ENCODE assay signal across 8 mouse cellular contexts in the genomic region with DNA sequence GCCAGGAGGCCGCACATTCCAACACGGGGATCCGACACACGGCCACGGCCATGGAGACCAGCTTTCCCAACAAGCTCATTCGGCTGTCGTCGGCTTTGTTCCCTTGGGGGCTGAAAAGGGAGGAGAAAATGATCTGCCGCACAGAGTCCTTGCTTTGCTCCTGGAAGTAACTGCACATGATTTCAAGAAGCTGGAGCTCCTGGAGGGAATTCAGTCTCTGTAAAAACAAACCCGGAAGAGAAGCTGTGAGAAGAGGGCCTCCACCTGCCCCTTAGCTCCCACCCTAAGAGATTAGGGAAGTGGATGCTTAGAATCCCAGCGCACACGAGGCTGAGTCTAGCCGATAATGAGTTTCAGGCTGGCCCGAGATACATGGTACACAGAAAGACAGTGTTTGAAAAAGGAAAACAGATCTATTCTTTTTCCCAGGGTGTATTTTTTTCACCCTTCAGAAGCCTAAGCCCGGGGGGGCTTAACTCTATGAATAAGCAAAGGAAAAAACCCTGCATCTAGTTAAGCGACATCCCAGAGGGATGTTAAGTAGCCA. TPM values are rescaled to one million over a fixed set of nuclear protein-coding genes. Genes with fewer than 3 reads are reported as not detected.
DNase-seq lines count a peak whose midpoint lies in the region; ATAC-seq and TF ChIP-seq lines count a peak whose summit lies in the region.

No protein-coding gene starts in this region.

- TF ChIP-seq POLR2A in cortical plate, adult 2 months (IDR thresholded peaks at IDR 0.05; ENCODE audit: extremely low read depth, insufficient read depth, low read length): no peak

- H3K9me3 ChIP-seq in kidney, embryonic 16.5 days (ENCODE audit: low read length): no peaks in the 10 kb centered on the region
- H3K9me3 ChIP-seq in hindbrain, embryonic 15.5 days: no peaks in the 10 kb centered on the region
- no peaks in the 10 kb centered on the region for H3K9me3 ChIP-seq in midbrain, embryonic 15.5 days

- ATAC-seq in kidney, embryonic 16.5 days (ENCODE audit: low FRiP score, low TSS enrichment): no peak
- no peak for ATAC-seq in hindbrain, embryonic 15.5 days (ENCODE audit: low FRiP score, low read depth)
- ATAC-seq in midbrain, embryonic 15.5 days (replicated peaks): peak; percentile 16; the same call in 1 of the 2 replicates
- no peak for ATAC-seq in frontal cortex, adult (ENCODE audit: low TSS enrichment)

- H3K4me3 ChIP-seq in kidney, embryonic 16.5 days (ENCODE audit: low read length): peak overlapping the region; percentile 89
- H3K4me3 ChIP-seq in cortical plate, adult 2 months (ENCODE audit: insufficient read depth, low read length): peak overlapping the region; percentile 99
- H3K4me3 ChIP-seq in hindbrain, embryonic 15.5 days: peak overlapping the region; percentile 70
- peak overlapping the region; percentile 96 for H3K4me3 ChIP-seq in midbrain, embryonic 15.5 days

- peaks cover 50% of the 10 kb centered on the region for H3K36me3 ChIP-seq in kidney, embryonic 16.5 days (ENCODE audit: insufficient read depth, low read length)
- H3K36me3 ChIP-seq in hindbrain, embryonic 15.5 days: peaks cover 42% of the 10 kb centered on the region
- peaks cover 36% of the 10 kb centered on the region; the same call in 1 of the 2 replicates for H3K36me3 ChIP-seq in midbrain, embryonic 15.5 days (replicated peaks)

- TF ChIP-seq CTCF in cortical plate, adult 2 months (IDR thresholded peaks at IDR 0.05; ENCODE audit: extremely low read depth, insufficient read depth, low read length): no peak

- H3K4me1 ChIP-seq in kidney, embryonic 16.5 days (ENCODE audit: insufficient read depth, low read length): peaks cover 16% of the 10 kb centered on the region
- peaks cover 3% of the 10 kb centered on the region; the same call in 1 of the 2 replicates for H3K4me1 ChIP-seq in cortical plate, adult 2 months (ENCODE audit: control insufficient read depth, insufficient read depth, low read length)
- peaks cover 34% of the 10 kb centered on the region for H3K4me1 ChIP-seq in hindbrain, embryonic 15.5 days (replicated peaks)
- peaks cover 30% of the 10 kb centered on the region for H3K4me1 ChIP-seq in midbrain, embryonic 15.5 days

- H3K27ac ChIP-seq in kidney, embryonic 16.5 days (ENCODE audit: low read length): peak overlapping the region; percentile 90
- peak overlapping the region; percentile 97 for H3K27ac ChIP-seq in cortical plate, adult 2 months (ENCODE audit: insufficient read depth, low read length)
- H3K27ac ChIP-seq in hindbrain, embryonic 15.5 days (replicated peaks): peak overlapping the region; percentile 98
- peak overlapping the region; percentile 99 for H3K27ac ChIP-seq in midbrain, embryonic 15.5 days

- peak overlapping the region; percentile 77 for H3K4me2 ChIP-seq in kidney, embryonic 16.5 days (replicated peaks; ENCODE audit: low read depth, low read length)
- peak overlapping the region; percentile 91 for H3K4me2 ChIP-seq in hindbrain, embryonic 15.5 days
- H3K4me2 ChIP-seq in midbrain, embryonic 15.5 days: peak overlapping the region; percentile 88

- DNase-seq in kidney, adult 8-10 months: no peak
- no peak for DNase-seq in gastrocnemius, postnatal 10 days
- DNase-seq in left cerebral cortex, adult 18-20 months (ENCODE audit: low spot score in 2 of 2): no peak

- peak overlapping the region; percentile 95 for H3K9ac ChIP-seq in kidney, embryonic 16.5 days (replicated peaks; ENCODE audit: low read length)
- H3K9ac ChIP-seq in hindbrain, embryonic 15.5 days: peak overlapping the region; percentile 93
- H3K9ac ChIP-seq in midbrain, embryonic 15.5 days: peak overlapping the region; percentile 98

- WGBS in kidney, embryonic 16.5 days: 2% methylated on average over 16 of the region's 16 CpGs
- WGBS in hindbrain, embryonic 15.5 days: 2% methylated on average over 16 of the region's 16 CpGs
- WGBS in midbrain, embryonic 15.5 days: 1% methylated on average over 16 of the region's 16 CpGs

- no peaks in the 10 kb centered on the region for H3K27me3 ChIP-seq in kidney, embryonic 16.5 days (ENCODE audit: insufficient read depth, low read length)
- no peaks in the 10 kb centered on the region for H3K27me3 ChIP-seq in hindbrain, embryonic 15.5 days
- no peaks in the 10 kb centered on the region for H3K27me3 ChIP-seq in midbrain, embryonic 15.5 days (replicated peaks)

RNA-seq across cellular contexts. Expression of a gene that starts 0.9 kb away (rescaled TPM):
- polyA plus RNA-seq in kidney, embryonic 16.5 days (2015; fragmentation: Nextera tagmentation; extraction: Ambion mirVana): 39.4 and 43.7 TPM in 2 replicates
- 16.3 and 16.9 TPM in 2 replicates for polyA plus RNA-seq in cortical plate, adult 2 months (2012; rRNA removed)
- 31.7 and 32.7 TPM in 2 replicates for polyA plus RNA-seq in hindbrain, embryonic 15.5 days (2015; fragmentation: Nextera tagmentation; extraction: Ambion mirVana)
- 32.2 and 33.5 TPM in 2 replicates for polyA plus RNA-seq in midbrain, embryonic 15.5 days (2015; fragmentation: Nextera tagmentation; extraction: Ambion mirVana)
- 10 to 100 TPM; 10.6 to 11.6 TPM for total RNA-seq in gastrocnemius, postnatal 10 days (2021)
- 10 to 100 TPM; 25.4 to 27.7 TPM for total RNA-seq in left cerebral cortex, adult 18-20 months (2021)

RNA-seq across cellular contexts. Expression of a gene that starts 14.8 kb away (rescaled TPM):
- polyA plus RNA-seq in kidney, embryonic 16.5 days (2015; fragmentation: Nextera tagmentation; extraction: Ambion mirVana): 81.9 and 82.7 TPM in 2 replicates
- polyA plus RNA-seq in cortical plate, adult 2 months (2012; rRNA removed): 67.2 and 67.6 TPM in 2 replicates
- 66.1 and 69.8 TPM in 2 replicates for polyA plus RNA-seq in hindbrain, embryonic 15.5 days (2015; fragmentation: Nextera tagmentation; extraction: Ambion mirVana)
- polyA plus RNA-seq in midbrain, embryonic 15.5 days (2015; fragmentation: Nextera tagmentation; extraction: Ambion mirVana): 73.5 and 79.0 TPM in 2 replicates
- total RNA-seq in gastrocnemius, postnatal 10 days (2021): 10 to 100 TPM; 35.0 to 37.5 TPM
- total RNA-seq in left cerebral cortex, adult 18-20 months (2021): 10 to 100 TPM; 37.1 to 41.7 TPM

RNA-seq across cellular contexts. Expression of a gene that starts 20.8 kb away (rescaled TPM):
- polyA plus RNA-seq in kidney, embryonic 16.5 days (2015; fragmentation: Nextera tagmentation; extraction: Ambion mirVana): 0.05 TPM in 2 replicates
- polyA plus RNA-seq in cortical plate, adult 2 months (2012; rRNA removed): 10.4 and 11.8 TPM in 2 replicates
- 0.27 and 0.31 TPM in 2 replicates for polyA plus RNA-seq in hindbrain, embryonic 15.5 days (2015; fragmentation: Nextera tagmentation; extraction: Ambion mirVana)
- 0.19 and 0.34 TPM in 2 replicates for polyA plus RNA-seq in midbrain, embryonic 15.5 days (2015; fragmentation: Nextera tagmentation; extraction: Ambion mirVana)
- total RNA-seq in gastrocnemius, postnatal 10 days (2021): under 1 TPM; 0.66 to 0.75 TPM
- 1 to 10 TPM; 4.1 to 4.4 TPM for total RNA-seq in left cerebral cortex, adult 18-20 months (2021)

RNA-seq across cellular contexts. Expression of a gene that starts 42.9 kb away (rescaled TPM):
- polyA plus RNA-seq in kidney, embryonic 16.5 days (2015; fragmentation: Nextera tagmentation; extraction: Ambion mirVana): 0.05 and 0.07 TPM in 2 replicates
- polyA plus RNA-seq in cortical plate, adult 2 months (2012; rRNA removed): 2.3 and 3.0 TPM in 2 replicates
- polyA plus RNA-seq in hindbrain, embryonic 15.5 days (2015; fragmentation: Nextera tagmentation; extraction: Ambion mirVana): 0.47 and 0.48 TPM in 2 replicates
- polyA plus RNA-seq in midbrain, embryonic 15.5 days (2015; fragmentation: Nextera tagmentation; extraction: Ambion mirVana): 0.33 and 0.44 TPM in 2 replicates
- total RNA-seq in gastrocnemius, postnatal 10 days (2021): under 1 TPM; 0.05 to 0.11 TPM
- 1 to 10 TPM; 3.9 to 4.0 TPM for total RNA-seq in left cerebral cortex, adult 18-20 months (2021)

RNA-seq across cellular contexts. Expression of a gene that starts 44.4 kb away (rescaled TPM):
- polyA plus RNA-seq in kidney, embryonic 16.5 days (2015; fragmentation: Nextera tagmentation; extraction: Ambion mirVana): 1.4 and 2.3 TPM in 2 replicates
- 13.9 and 15.8 TPM in 2 replicates for polyA plus RNA-seq in cortical plate, adult 2 months (2012; rRNA removed)
- 11.1 and 13.1 TPM in 2 replicates for polyA plus RNA-seq in hindbrain, embryonic 15.5 days (2015; fragmentation: Nextera tagmentation; extraction: Ambion mirVana)
- polyA plus RNA-seq in midbrain, embryonic 15.5 days (2015; fragmentation: Nextera tagmentation; extraction: Ambion mirVana): 14.0 and 15.0 TPM in 2 replicates
- 1 to 10 TPM; 4.4 to 4.5 TPM for total RNA-seq in gastrocnemius, postnatal 10 days (2021)
- 10 to 100 TPM; 22.3 to 25.3 TPM for total RNA-seq in left cerebral cortex, adult 18-20 months (2021)
